Mouse (Mus musculus) megakaryocyte-erythroid progenitor cell, adult 5 weeks (primary cell): ENCODE measurements around the gene Gm5157. TPM values are rescaled to one million over a fixed set of nuclear protein-coding genes. Genes with fewer than 3 reads are reported as not detected.

Experiments
- polyA plus RNA-seq: library from polyadenylated mRNA; stranded (reverse); fragments of >175 nt; gene quantifications from 2 replicates; pipeline ENCODE4 v1.2.3, GENCODE M21; 2012

Gm5157 gene
- polyA plus RNA-seq = not detected in 2 replicates

DNA sequence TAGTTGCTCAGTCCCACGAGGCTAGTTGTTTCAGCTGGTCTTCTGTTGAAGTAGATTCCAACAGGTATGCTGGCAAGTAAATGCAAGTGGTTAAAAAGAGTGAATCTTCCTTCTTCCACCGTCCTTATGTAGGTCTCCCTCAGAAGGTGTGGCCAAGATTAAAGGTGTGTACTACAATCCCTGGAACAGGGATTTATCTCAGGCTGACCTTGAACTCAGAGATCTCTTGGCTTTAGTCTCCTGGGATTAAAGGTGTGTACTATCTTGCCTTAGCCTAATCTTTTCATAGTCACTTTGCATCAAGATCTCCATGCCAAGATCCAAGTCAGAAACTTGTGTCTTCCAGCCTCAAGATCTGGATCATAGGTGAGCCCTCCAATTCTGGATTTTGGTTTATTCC is at the start of gene Gm5157:
Gene Gm5157, minus strand, starts transcription at position 101 of the 400 bp plus-strand sequence.

DNA sequence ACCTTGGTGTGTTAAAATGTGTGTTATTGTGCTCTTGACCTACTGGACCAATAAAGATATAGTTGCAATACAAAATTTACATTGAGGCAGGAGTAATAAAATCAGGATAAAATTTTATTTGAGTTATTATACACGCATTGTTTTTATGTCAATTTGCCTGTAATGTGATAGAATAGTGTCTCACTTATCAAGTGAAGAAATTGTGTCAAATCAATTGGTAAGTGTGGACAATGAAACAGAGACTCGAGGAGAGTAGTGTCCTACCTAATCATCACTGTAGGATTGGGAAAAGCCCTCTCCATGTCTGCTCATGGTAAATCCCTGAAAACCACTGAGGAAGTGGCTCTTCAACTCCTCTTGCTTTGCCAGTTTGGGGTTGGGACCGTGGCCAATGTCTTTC is 28.3 kb downstream of the Gm5157 start, which contains the start of gene Vmn1r123:
Gene Vmn1r123, plus strand, starts transcription at position 301 of the 400 bp plus-strand sequence.

Other genes starting within 250 kb of the Gm5157 start
- gene Vmn1r119, start 178.0 kb downstream of the Gm5157 start, polyA plus RNA-seq = 0.22 TPM in 1 of 2 replicates, not detected in the other
- not detected in 2 replicates for gene Vmn1r120, start 136.6 kb downstream of the Gm5157 start, polyA plus RNA-seq
- not detected in 2 replicates for gene Vmn1r121, start 91.9 kb downstream of the Gm5157 start, polyA plus RNA-seq
- not detected in 2 replicates for gene Vmn1r122, start 56.3 kb downstream of the Gm5157 start, polyA plus RNA-seq
- gene Vmn1r123, start 28.2 kb downstream of the Gm5157 start, polyA plus RNA-seq = not detected in 2 replicates
- not detected in 2 replicates for gene Vmn1r124, start 70.2 kb upstream of the Gm5157 start, polyA plus RNA-seq
- not detected in 2 replicates for gene Vmn1r125, start 81.8 kb upstream of the Gm5157 start, polyA plus RNA-seq
- gene Vmn1r126, start 111.0 kb upstream of the Gm5157 start, polyA plus RNA-seq = not detected in 2 replicates
- not detected in 2 replicates for gene Vmn1r127, start 129.4 kb upstream of the Gm5157 start, polyA plus RNA-seq
- not detected in 2 replicates for gene Vmn1r128, start 158.9 kb upstream of the Gm5157 start, polyA plus RNA-seq
- gene Vmn1r129, start 170.9 kb upstream of the Gm5157 start, polyA plus RNA-seq = not detected in 2 replicates
- gene Gm6882, start 242.3 kb upstream of the Gm5157 start, polyA plus RNA-seq = not detected in 2 replicates